Mouse (Mus musculus): Measurements from ENCODE around the gene Kirrel2. TPM values are rescaled to one million over a fixed set of nuclear protein-coding genes. Genes with fewer than 3 reads are reported as not detected.

The Kirrel2 gene
- polyA plus RNA-seq, 1 experiment from 2014 or later: 1.7 TPM

DNA sequence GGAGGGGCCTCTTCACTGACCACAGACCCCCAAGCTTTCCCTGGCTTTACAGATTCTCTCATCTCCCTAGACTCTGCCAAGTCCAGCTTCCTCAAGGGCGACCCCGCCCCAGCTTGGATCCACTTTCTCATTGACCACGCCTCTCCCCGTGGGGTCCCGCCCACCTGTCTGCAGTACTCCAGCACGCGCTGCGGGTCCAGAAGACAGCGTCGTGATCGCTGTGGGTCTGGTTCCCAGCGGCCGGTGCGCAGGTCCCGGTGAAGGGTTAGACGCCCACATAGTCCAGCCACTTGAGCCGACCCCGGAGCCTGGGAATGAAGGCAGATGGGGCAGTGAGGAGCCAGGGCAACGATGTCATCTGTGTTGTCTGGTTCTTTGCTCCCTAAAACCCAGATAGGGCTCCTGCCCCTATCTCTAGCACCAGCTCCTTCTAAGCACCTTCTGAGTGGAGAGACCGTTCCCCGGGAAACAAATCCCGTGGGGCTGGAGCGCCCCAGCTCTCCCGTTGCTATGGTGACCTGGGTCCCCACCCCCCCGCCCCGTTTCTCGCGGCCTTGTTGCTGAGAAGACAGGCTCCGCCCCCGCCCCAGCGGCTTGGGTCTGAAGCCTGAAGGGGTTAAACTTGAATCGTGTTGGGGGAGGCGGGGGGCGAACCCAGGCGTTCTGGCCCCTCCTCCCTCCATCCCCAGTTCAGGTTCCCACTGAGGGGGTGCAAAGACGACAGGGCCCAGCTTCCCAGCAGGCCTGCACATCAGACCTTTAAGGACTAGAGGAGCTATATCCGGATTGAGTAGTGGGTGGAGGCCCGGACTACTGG, 13.1 kb downstream of the Kirrel2 start:
- Histone ChIP-seq H3K4me3 (peak overlapping the region; percentile 80), H3K27ac (replicated peaks) (peak overlapping the region; percentile 92), H3K4me1 (peaks cover 40% of the 10 kb centered on the region), H3K9me3 (replicated peaks) (peaks cover 20% of the 10 kb centered on the region), H3K36me3 (peaks cover 34% of the 10 kb centered on the region), H3K27me3 (ENCODE audit: low read depth, poor library complexity, severe bottlenecking) (peaks cover 49% of the 10 kb centered on the region)
- DNase-seq (ENCODE audit: low spot score): peak; percentile 89
- WGBS: under 1% methylated on average over 38 of the region's 38 CpGs

DNA sequence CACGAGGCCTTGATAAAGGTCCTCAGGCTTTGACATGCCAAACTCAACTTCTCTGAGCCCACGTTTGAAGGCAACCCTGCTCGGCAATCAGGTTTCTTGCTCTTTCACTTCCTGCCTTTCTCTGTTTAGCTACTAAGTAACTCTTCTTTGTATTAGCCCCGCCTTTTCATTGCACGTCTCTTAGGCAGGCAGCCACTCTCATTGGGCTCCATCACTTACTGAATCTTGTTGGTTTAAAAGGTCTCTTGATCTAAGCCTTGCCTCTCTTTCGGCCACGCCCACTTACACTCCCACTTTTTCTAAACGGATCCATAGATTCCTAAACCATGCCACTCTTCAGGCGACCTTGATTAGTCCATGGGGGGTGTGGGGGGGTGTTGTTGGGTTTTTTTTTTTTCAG, 13.8 kb downstream of the Kirrel2 start:
- H3K36me3 ChIP-seq: peaks cover 41% of the 10 kb centered on the region
- peaks cover 40% of the 10 kb centered on the region for H3K4me1 ChIP-seq
- H3K9me3 ChIP-seq (replicated peaks): peaks cover 20% of the 10 kb centered on the region
- H3K27ac ChIP-seq (replicated peaks): peak overlapping the region; percentile 92; the same call in 1 of the 2 replicates
- peaks cover 55% of the 10 kb centered on the region for H3K27me3 ChIP-seq (ENCODE audit: low read depth, poor library complexity, severe bottlenecking)
- 23% methylated on average over 9 of the region's 9 CpGs for WGBS
- H3K4me3 ChIP-seq: peak overlapping the region; percentile 80
- DNase-seq (ENCODE audit: low spot score): no peak

DNA sequence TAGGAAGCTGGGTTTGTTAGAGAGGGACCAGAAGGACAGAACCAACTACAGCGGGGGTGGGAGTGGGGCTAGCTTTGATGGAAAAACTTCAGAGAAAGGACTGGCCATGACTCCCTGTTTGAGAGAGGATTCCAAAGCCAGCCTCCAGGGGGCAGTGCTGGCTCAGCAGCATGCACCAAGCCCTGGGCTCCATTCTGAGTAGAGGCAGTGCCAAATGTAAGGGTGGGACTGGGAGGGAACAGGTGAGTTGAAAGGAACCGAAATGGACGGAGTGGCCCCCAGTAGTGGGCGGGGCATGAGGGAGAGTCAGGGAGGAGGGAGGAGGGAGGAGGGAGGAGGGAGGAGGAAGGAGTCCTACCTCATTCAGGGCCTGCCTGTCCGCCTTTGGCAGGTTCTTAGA, 16.8 kb downstream of the Kirrel2 start:
- Histone ChIP-seq H3K4me1 (peaks cover 35% of the 10 kb centered on the region), H3K27me3 (ENCODE audit: low read depth, poor library complexity, severe bottlenecking) (peaks cover 66% of the 10 kb centered on the region), H3K4me3 (no peak overlapping the region), H3K36me3 (peaks cover 69% of the 10 kb centered on the region), H3K27ac (replicated peaks) (no peak overlapping the region), H3K9me3 (replicated peaks) (no peaks in the 10 kb centered on the region)
- peak; percentile 62 for DNase-seq (ENCODE audit: low spot score)
- WGBS: 24% methylated on average over 4 of the region's 5 CpGs

DNA sequence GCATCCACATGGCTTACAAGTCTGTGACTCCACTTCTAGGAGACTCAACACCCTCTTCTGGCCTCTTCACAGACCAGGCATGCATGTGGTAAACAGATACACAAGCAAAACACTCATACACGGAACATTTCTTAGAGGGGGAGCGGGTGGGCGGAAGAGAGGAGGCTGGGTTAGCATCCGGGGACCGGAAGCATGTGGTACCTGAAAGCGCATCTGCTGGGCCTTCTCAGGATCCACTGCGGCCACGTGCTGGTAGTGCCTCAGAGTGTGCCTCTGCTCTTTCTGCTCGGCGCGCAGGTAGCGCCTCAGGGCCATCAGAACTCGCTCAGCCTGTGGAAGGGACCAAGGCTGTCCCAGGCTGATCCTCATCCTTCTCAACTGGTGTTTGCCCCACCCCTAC, 17.8 kb downstream of the Kirrel2 start:
- Histone ChIP-seq H3K27me3 (ENCODE audit: low read depth, poor library complexity, severe bottlenecking) (peaks cover 68% of the 10 kb centered on the region), H3K36me3 (peaks cover 78% of the 10 kb centered on the region), H3K9me3 (replicated peaks) (no peaks in the 10 kb centered on the region), H3K4me1 (peaks cover 25% of the 10 kb centered on the region), H3K4me3 (no peak overlapping the region), H3K27ac (replicated peaks) (no peak overlapping the region)
- WGBS: 73% methylated on average over 13 of the region's 13 CpGs
- DNase-seq (ENCODE audit: low spot score): no peak

DNA sequence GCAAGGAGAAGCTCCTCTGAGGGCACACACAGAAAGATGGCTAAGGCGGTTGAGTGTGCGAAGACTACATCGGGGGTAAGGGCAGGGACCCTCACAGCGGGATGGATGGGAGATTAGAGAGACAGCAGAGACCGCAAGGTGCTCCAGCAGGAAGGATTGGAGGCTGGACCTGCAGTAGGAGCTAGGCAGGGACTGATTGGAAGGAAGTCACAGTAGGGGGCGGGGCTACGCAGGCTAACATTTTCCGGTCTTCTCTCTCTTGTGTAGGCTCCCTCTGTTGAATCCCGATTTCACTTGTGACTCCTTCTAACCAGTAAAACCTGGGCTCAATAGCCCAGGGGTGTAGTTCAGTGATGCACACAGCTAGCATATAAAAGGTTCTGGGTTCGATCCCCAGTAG, 20.6 kb downstream of the Kirrel2 start:
- H3K36me3 ChIP-seq: peaks cover 64% of the 10 kb centered on the region
- H3K27ac ChIP-seq (replicated peaks): no peak overlapping the region
- 16% methylated on average over 10 of the region's 10 CpGs for WGBS
- no peaks in the 10 kb centered on the region for H3K4me1 ChIP-seq
- no peak overlapping the region for H3K4me3 ChIP-seq
- H3K9me3 ChIP-seq (replicated peaks): no peaks in the 10 kb centered on the region
- H3K27me3 ChIP-seq (ENCODE audit: low read depth, poor library complexity, severe bottlenecking): peaks cover 44% of the 10 kb centered on the region
- DNase-seq (ENCODE audit: low spot score): no peak

DNA sequence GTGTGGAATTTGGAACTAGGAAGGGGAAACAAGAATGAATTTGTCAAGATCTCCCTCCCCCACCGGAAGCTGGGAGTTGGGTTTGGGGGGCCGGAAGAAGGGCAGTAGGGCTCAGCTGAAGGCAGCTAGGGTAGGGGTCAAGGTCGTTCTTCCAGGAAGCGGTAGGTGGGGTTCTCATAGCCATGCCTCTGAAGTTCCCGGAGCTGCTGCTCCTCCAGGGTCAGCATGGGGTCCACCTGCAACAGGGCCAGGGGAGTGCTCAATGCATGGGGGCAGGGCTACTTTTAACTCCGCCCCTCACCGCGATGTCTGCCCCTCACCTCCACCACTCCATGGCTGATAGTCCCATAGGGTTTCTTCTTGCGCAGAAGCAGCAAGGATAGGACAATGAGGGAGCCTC, 22.3 kb downstream of the Kirrel2 start:
- Histone ChIP-seq H3K4me1 (no peaks in the 10 kb centered on the region), H3K36me3 (peaks cover 53% of the 10 kb centered on the region), H3K27ac (replicated peaks) (no peak overlapping the region), H3K27me3 (ENCODE audit: low read depth, poor library complexity, severe bottlenecking) (peaks cover 41% of the 10 kb centered on the region), H3K4me3 (no peak overlapping the region), H3K9me3 (replicated peaks) (no peaks in the 10 kb centered on the region)
- DNase-seq (ENCODE audit: low spot score): no peak
- 42% methylated on average over 9 of the region's 9 CpGs for WGBS

DNA sequence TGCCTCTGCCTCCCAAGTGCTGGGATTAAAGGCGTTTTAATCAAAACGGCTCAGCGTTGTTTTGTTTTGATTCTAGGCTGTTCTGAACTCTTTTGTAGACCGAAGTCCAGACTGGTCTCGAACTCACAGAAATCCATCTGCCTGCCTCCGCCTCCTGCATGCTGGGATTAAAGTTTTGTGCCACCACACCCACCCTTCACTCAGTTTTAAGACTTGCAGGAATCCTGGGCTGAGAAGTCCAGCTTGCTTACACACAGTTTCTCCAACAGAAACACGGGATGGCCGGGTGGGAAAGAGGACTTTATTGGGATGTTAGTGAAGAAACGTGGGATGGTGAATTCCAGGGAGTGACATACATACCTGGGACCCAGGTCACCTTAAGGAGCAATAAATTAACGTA, 22.8 kb downstream of the Kirrel2 start:
- 72% methylated on average over 10 of the region's 10 CpGs for WGBS
- Histone ChIP-seq H3K4me1 (no peaks in the 10 kb centered on the region), H3K27ac (replicated peaks) (no peak overlapping the region), H3K36me3 (peaks cover 48% of the 10 kb centered on the region), H3K9me3 (replicated peaks) (no peaks in the 10 kb centered on the region), H3K4me3 (no peak overlapping the region), H3K27me3 (ENCODE audit: low read depth, poor library complexity, severe bottlenecking) (peaks cover 36% of the 10 kb centered on the region)
- no peak for DNase-seq (ENCODE audit: low spot score)

DNA sequence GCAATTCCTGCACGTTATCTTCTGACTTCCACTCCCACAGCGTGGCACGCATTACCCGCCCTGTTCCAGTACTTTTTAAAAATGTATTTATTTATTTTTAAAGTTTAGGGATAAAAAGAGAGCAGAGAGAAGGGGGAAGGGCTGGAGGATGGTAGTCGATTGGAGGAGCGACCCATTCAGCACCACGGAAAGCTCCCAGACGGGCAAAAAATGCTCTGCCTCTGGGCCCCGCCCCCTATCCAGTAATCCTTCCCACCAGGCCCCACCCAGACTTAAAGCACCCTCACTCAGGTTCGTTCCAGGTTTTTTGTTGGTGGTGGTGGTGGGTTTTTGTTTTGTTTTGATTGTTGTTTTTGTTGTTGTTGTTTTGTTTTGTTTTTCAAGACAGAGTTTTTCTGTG, 23.3 kb downstream of the Kirrel2 start:
- 3% methylated on average over 10 of the region's 10 CpGs for WGBS
- Histone ChIP-seq H3K4me3 (no peak overlapping the region), H3K27me3 (ENCODE audit: low read depth, poor library complexity, severe bottlenecking) (peaks cover 33% of the 10 kb centered on the region), H3K36me3 (peaks cover 44% of the 10 kb centered on the region), H3K4me1 (no peaks in the 10 kb centered on the region), H3K9me3 (replicated peaks) (no peaks in the 10 kb centered on the region), H3K27ac (replicated peaks) (no peak overlapping the region)
- DNase-seq (ENCODE audit: low spot score): no peak

DNA sequence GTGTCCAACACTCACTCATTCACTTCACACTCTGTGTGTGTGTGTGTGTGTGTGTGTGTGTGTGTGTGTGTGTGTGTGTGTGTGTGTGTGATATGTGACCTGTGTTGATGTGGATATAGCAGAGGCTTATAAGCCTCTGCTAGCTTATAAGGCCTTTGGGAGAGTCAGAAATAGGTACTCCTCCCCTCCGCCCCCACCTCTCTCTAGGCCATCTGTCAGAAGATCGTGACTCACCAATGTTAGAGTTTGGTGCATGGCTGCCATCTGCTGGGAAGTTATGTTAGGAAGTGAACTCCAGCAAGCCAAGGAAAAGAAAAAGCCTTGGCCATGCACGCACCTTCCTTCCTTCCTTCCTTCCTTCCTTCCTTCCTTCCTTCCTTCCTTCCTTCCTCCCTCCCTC, 25.7 kb downstream of the Kirrel2 start:
- Histone ChIP-seq H3K27ac (replicated peaks) (no peak overlapping the region), H3K36me3 (peaks cover 28% of the 10 kb centered on the region), H3K27me3 (ENCODE audit: low read depth, poor library complexity, severe bottlenecking) (peaks cover 18% of the 10 kb centered on the region), H3K4me3 (no peak overlapping the region), H3K9me3 (replicated peaks) (no peaks in the 10 kb centered on the region), H3K4me1 (no peaks in the 10 kb centered on the region)
- peak; percentile 45 for DNase-seq (ENCODE audit: low spot score)
- 16% methylated on average over 3 of the region's 3 CpGs for WGBS

DNA sequence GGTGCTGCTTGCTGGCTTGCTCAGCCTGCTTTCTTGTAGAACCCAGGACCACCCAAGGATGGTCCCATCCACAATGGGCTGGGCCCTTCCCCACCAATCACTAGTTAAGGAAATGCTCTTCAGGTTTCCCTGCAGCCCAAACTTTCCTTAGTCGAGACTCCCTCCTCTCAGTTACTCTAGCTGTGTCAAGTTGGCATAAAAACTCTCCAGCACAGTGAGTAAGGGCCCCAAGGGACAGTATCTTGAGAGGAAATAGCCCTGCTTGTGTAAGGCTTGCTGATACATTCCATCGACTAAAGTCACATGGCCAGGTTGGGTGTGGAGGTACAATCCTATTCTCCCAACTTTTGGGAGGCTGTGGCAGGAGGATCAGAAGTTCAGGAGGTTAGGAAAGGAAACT, 27.3 kb downstream of the Kirrel2 start:
- peaks cover 24% of the 10 kb centered on the region for H3K36me3 ChIP-seq
- no peak overlapping the region for H3K27ac ChIP-seq (replicated peaks)
- DNase-seq (ENCODE audit: low spot score): no peak
- H3K4me3 ChIP-seq: no peak overlapping the region
- H3K27me3 ChIP-seq (ENCODE audit: low read depth, poor library complexity, severe bottlenecking): peaks cover 2% of the 10 kb centered on the region
- H3K4me1 ChIP-seq: no peaks in the 10 kb centered on the region
- 67% methylated on average over 2 of the region's 2 CpGs for WGBS
- no peaks in the 10 kb centered on the region for H3K9me3 ChIP-seq (replicated peaks)

DNA sequence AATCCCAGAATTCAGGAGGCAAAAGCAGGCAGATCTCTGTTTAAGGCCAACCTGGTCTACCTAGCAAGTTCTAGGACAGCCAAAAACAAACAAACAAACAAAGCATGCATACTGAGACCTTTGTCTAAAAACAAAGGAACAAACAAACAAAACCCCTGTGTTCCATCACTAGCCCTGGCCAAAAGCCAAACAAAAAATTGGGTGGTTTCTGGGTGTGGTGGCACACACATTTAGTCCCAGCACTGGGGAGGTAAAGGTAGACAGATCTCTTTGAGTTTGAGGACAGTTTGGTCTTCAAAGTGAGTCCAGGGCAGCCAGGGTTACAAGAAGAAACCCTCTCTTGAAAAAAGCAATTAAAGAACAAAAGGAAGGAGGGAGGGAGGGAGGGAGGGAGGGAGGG, 28.2 kb downstream of the Kirrel2 start:
- Histone ChIP-seq H3K27ac (replicated peaks) (no peak overlapping the region), H3K9me3 (replicated peaks) (no peaks in the 10 kb centered on the region), H3K4me3 (no peak overlapping the region), H3K27me3 (ENCODE audit: low read depth, poor library complexity, severe bottlenecking) (0 out of 2 replicates have a peak, but pooled peaks cover under 1% of the 10 kb centered on the region), H3K4me1 (no peaks in the 10 kb centered on the region), H3K36me3 (peaks cover 21% of the 10 kb centered on the region)
- no peak for DNase-seq (ENCODE audit: low spot score)

DNA sequence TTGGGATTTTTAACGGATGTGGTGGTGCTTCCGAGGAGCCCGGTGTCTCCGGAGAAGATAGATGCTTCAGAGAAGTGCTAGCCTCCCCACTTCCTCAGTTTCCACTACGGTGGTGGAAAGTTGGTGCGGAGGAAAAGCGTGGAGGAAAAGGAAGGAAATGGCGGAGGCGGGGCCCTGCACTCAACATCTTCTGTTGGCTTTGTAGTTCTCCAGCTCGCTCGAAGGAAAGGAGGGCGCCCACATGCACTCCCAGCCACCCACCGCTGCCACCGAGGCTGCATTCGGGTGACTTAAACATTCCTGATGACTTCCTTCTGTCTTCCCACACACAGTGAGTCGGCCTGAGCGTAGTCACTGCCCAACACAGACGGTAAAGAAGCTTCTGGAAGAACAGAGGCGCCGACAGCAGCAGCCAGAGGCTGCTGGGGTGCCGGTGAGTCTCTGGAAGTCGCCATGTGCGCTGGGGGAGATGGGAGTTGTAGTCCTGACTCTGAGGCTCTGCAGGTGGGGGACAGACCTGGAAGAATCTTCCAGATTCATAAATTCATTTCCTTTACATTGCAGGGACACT, 34.3 kb downstream of the Kirrel2 start:
- Histone ChIP-seq H3K27ac (replicated peaks) (peak overlapping the region; percentile 69; the same call in 1 of the 2 replicates), H3K36me3 (peaks cover 21% of the 10 kb centered on the region), H3K4me3 (peak overlapping the region; percentile 63), H3K4me1 (peaks cover 24% of the 10 kb centered on the region), H3K9me3 (replicated peaks) (peaks cover 4% of the 10 kb centered on the region), H3K27me3 (ENCODE audit: low read depth, poor library complexity, severe bottlenecking) (peaks cover 42% of the 10 kb centered on the region)
- WGBS: 55% methylated on average over 23 of the region's 23 CpGs
- no peak for DNase-seq (ENCODE audit: low spot score)

DNA sequence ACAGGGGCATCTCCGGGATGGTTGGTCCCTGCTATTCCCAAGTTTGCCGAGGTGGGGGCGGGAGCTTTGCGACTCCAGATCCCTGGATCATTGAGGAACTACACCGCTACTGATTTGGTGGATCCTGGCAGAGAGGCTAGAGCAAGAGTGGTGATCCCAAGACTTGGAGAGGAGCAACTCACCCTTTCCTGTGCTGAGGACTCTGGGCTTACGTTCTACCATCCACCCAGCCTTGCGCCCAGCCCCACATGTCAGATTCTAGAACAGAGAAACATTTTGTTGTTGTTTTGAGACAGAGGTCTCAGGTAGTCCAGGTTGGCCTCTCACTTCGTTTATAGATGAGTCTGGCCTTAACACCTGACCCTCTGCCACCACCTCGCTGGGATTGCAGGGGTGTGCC, 34.9 kb downstream of the Kirrel2 start:
- no peak for DNase-seq (ENCODE audit: low spot score)
- WGBS: 13% methylated on average over 9 of the region's 9 CpGs

More for the DNA sequence above, 34.9 kb downstream of the Kirrel2 start:
- Histone ChIP-seq H3K9me3 (replicated peaks) (peaks cover 4% of the 10 kb centered on the region), H3K36me3 (peaks cover 21% of the 10 kb centered on the region), H3K27ac (replicated peaks) (peak overlapping the region; percentile 69), H3K4me1 (peaks cover 24% of the 10 kb centered on the region), H3K4me3 (peak overlapping the region; percentile 63), H3K27me3 (ENCODE audit: low read depth, poor library complexity, severe bottlenecking) (peaks cover 42% of the 10 kb centered on the region)
